Mouse (Mus musculus): Measurements from ENCODE around the gene Myh11.

Myh11 gene

GRCm38 (mm10) chr16:14291223-14291622, at the start of gene Myh11:
Myh11 (minus strand) TSS chr16:14291372.
- peak; percentile 20 for DNase-seq

- no peak for DNase-seq
These were observed 37.0 kb upstream of the Myh11 start for GRCm38 (mm10) chr16:14328156-14328555.

GRCm38 (mm10) chr16:14320494-14320893, 29.3 kb upstream of the Myh11 start:
- DNase-seq: no peak

GRCm38 (mm10) chr16:14319681-14320080, 28.5 kb upstream of the Myh11 start:
- no peak for DNase-seq

GRCm38 (mm10) chr16:14316884-14317876, 26.0 kb upstream of the Myh11 start, which contains the start of gene Fopnl:
Fopnl (minus strand) TSS chr16:14317405.
- DNase-seq: peak; percentile 99

- DNase-seq: no peak
These were observed 21.7 kb upstream of the Myh11 start for GRCm38 (mm10) chr16:14312914-14313313.

- DNase-seq: no peak
These were observed 20.2 kb upstream of the Myh11 start for GRCm38 (mm10) chr16:14311371-14311770.

GRCm38 (mm10) chr16:14309833-14310232, 18.7 kb upstream of the Myh11 start:
- DNase-seq: no peak

- no peak for DNase-seq
These were observed 17.3 kb upstream of the Myh11 start for GRCm38 (mm10) chr16:14308245-14309073.

- DNase-seq: no peak
These were observed 16.2 kb upstream of the Myh11 start for GRCm38 (mm10) chr16:14307373-14307772.

GRCm38 (mm10) chr16:14306451-14306850, 15.3 kb upstream of the Myh11 start:
- DNase-seq: no peak

GRCm38 (mm10) chr16:14304791-14305190, 13.6 kb upstream of the Myh11 start:
- no peak for DNase-seq

GRCm38 (mm10) chr16:14303676-14304075, 12.5 kb upstream of the Myh11 start:
- no peak for DNase-seq

- DNase-seq: no peak
These were observed 12.0 kb upstream of the Myh11 start for GRCm38 (mm10) chr16:14303148-14303547.

GRCm38 (mm10) chr16:14298461-14298860, 7.3 kb upstream of the Myh11 start:
- no peak for DNase-seq

GRCm38 (mm10) chr16:14297746-14298145, 6.6 kb upstream of the Myh11 start:
- DNase-seq: no peak

- no peak for DNase-seq
These were observed 6.0 kb upstream of the Myh11 start for GRCm38 (mm10) chr16:14297137-14297536.

GRCm38 (mm10) chr16:14296544-14297124, 5.5 kb upstream of the Myh11 start:
- no peak for DNase-seq

GRCm38 (mm10) chr16:14295291-14295690, 4.1 kb upstream of the Myh11 start:
- no peak for DNase-seq

- no peak for DNase-seq
These were observed 1.3 kb upstream of the Myh11 start for GRCm38 (mm10) chr16:14292205-14293199.

- DNase-seq: no peak
These were observed 18.7 kb downstream of the Myh11 start for GRCm38 (mm10) chr16:14272374-14272965.

Data from cerebellum, adult 9-11 months (tissue).